Mouse (Mus musculus) liver, embryonic 16.5 days (tissue): Measurements from ENCODE around the gene Cox5b. TPM values are rescaled to one million over a fixed set of nuclear protein-coding genes. Genes with fewer than 3 reads are reported as not detected.

ENCODE experiments used
- ATAC-seq: fragments of 200-750 bp; cut with Nextera tagmentation; 2 replicates; pipeline ENCODE4 v1.8.0; 2017; ENCODE audit warnings: low read depth, mild to moderate bottlenecking, moderate number of reproducible peaks, moderate library complexity
- H3K27ac ChIP-seq: fragments of 300-500 bp; sonication (generic); 2 replicates; pipeline ENCODE4 v1.5.1; 2014; ENCODE audit warnings: mild to moderate bottlenecking, low read length
- H3K27me3 ChIP-seq: fragments of 300-500 bp; sonication (generic); 2 replicates; pipeline ENCODE4 v1.6.1; 2014; ENCODE audit warnings: low read depth, low read length, mixed read lengths; ENCODE audit not compliant: control insufficient read depth, insufficient read depth
- H3K36me3 ChIP-seq: fragments of 300-500 bp; sonication (generic); 2 replicates; pipeline ENCODE4 v1.6.1; 2014; ENCODE audit warnings: mild to moderate bottlenecking; ENCODE audit not compliant: control insufficient read depth, insufficient read depth
- H3K4me1 ChIP-seq: fragments of 300-500 bp; sonication (generic); 2 replicates; pipeline ENCODE4 v1.6.1; 2014; ENCODE audit warnings: low read depth, low read length, mixed read lengths; ENCODE audit not compliant: control insufficient read depth
- H3K4me2 ChIP-seq: fragments of 300-500 bp; sonication (generic); 2 replicates; pipeline ENCODE4 v1.6.1; 2014; ENCODE audit warnings: low read depth, low read length, mixed read lengths
- H3K4me3 ChIP-seq: fragments of 300-500 bp; sonication (generic); 2 replicates; pipeline ENCODE4 v1.5.1; 2014; ENCODE audit warnings: low read depth, mild to moderate bottlenecking, low read length
- H3K9ac ChIP-seq: fragments of 300-500 bp; sonication (generic); 2 replicates; pipeline ENCODE4 v1.6.1; 2014; ENCODE audit warnings: low read depth, low read length
- H3K9me3 ChIP-seq: fragments of 300-500 bp; sonication (generic); replicated peaks from 2 replicates; pipeline ENCODE4 v1.6.1; 2016; ENCODE audit warnings: low read length; ENCODE audit not compliant: control insufficient read depth
- WGBS: fragments of 180-500 bp; shearing (Covaris S2); extraction: QIAGEN DNeasy Blood & Tissue Kit; methylation state at CpG from one replicate; pipeline ENCODE4 v1.1.7; 2014; ENCODE audit not compliant: insufficient replicate concordance; 5-methylcytosine and 5-hydroxymethylcytosine counted together
- polyA plus RNA-seq: library from polyadenylated mRNA; unstranded; fragments of >200 nt; fragmentation: Nextera tagmentation; extraction: Ambion mirVana; gene quantifications from 2 replicates; pipeline ENCODE4 v1.2.1, GENCODE M21; 2015

Cox5b gene
- polyA plus RNA-seq, 1 experiment from 2014 or later: 371 TPM

DNA sequence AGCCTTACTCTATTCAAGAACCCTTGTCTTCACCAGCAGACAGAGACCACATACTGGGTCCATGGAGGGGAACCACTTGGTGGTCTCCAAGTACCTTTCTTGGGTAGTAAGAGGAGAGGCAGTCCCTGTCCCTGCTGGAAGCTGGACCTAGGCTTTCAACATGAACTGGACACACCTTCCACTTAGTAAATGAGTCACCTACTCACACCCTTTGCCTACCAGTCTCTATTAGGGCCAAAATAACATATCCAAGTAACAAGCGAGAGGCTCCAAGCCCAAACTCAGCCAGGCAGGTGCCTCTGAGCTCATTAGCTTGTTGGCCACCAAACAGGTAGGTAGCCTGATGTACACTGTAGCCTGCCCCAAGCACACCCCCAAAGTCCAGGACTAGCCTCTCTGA is 17.4 kb downstream of the Cox5b start:
- H3K27ac ChIP-seq: peak overlapping the region; percentile 69; the same call in 1 of the 2 replicates
- peak overlapping the region; percentile 79 for H3K4me2 ChIP-seq
- no peak for ATAC-seq
- H3K27me3 ChIP-seq: no peaks in the 10 kb centered on the region
- peaks cover 15% of the 10 kb centered on the region for H3K4me1 ChIP-seq
- H3K4me3 ChIP-seq: peak overlapping the region; percentile 82
- peaks cover 14% of the 10 kb centered on the region for H3K36me3 ChIP-seq
- WGBS: 69% methylated on average over 1 of the region's 1 CpGs
- H3K9me3 ChIP-seq: no peaks in the 10 kb centered on the region
- peak overlapping the region; percentile 88 for H3K9ac ChIP-seq

DNA sequence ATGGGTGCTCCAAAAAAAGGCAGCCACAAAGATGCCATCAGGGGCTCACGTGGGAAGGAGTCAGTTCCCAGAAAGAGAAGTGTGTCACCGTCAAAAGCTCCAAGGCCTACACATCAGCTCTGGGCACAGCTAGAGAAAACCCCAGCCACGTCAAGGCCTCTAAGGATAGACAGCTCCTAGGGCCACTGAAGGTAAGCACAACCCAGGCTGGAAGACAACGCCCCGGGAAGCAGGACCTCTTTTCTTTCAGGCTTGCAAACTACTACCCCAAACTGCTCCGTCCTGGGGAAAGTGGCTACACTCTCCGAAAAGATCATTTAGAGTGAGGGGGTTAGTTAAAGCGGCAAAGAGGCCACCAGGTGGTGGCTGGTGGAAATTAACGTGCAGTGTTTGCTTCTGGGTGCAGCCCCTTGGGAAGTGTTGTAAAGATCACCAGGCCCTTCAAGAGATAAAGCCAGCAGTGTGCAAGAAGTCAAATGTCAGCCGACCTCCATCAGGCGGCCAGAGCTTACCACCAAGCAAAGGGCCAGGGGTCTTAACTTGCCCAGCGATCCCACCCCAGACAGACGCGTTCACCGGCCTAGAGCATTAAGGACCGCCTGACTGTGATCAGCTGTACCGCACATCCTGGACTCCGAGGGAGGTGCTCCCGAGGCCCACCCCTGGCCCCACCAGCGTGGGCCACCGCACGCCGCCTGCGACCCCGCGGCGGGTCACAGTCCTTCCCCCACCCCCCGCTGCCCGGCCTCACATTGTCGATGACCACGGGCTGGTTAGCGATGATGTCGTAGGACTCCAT is 18.0 kb downstream of the Cox5b start:
- H3K4me3 ChIP-seq: peak overlapping the region; percentile 82
- peak overlapping the region; percentile 69 for H3K27ac ChIP-seq
- H3K9me3 ChIP-seq: no peaks in the 10 kb centered on the region
- H3K4me2 ChIP-seq: peak overlapping the region; percentile 79
- ATAC-seq: peak; percentile 45
- no peaks in the 10 kb centered on the region for H3K27me3 ChIP-seq
- peaks cover 15% of the 10 kb centered on the region for H3K4me1 ChIP-seq
- WGBS: under 1% methylated on average over 33 of the region's 33 CpGs
- H3K9ac ChIP-seq: peak overlapping the region; percentile 88
- H3K36me3 ChIP-seq: peaks cover 11% of the 10 kb centered on the region

DNA sequence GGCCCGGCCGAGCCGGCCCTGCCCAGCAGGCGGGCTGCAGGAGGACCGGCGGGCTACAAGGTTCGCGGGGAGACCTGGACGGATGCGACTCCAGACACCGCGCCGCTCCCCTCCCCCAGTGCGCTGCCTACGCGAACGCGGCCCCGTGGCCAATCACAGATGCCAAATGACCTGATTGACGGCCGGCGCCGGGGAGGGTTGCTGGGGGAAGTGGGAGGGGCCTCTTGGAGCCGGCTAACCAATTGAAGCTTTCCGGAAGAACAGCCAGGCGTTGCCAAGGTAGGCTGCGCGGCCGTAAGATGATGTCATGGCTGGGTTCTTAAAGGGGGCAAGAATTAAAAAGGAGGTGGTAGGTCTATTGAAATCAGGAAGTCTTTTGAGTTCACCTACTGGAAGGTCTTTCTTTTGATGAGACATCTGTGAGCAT is 18.6 kb downstream of the Cox5b start, which contains the start of gene 4933424G06Rik:
4933424G06Rik (plus strand) TSS at position 296 of the 427 bp plus-strand sequence.
- peak within 1 kb of the TSS; percentile 79 for H3K4me2 ChIP-seq
- no peaks in the 10 kb centered on the region for H3K27me3 ChIP-seq
- peak within 1 kb of the TSS; percentile 82 for H3K4me3 ChIP-seq
- peak within 1 kb of the TSS; percentile 88 for H3K9ac ChIP-seq
- H3K36me3 ChIP-seq: peaks cover 7% of the 10 kb centered on the region
- peaks cover 15% of the 10 kb centered on the region for H3K4me1 ChIP-seq
- ATAC-seq: peak; percentile 98
- no peaks in the 10 kb centered on the region for H3K9me3 ChIP-seq
- H3K27ac ChIP-seq: peak within 1 kb of the TSS; percentile 69
- WGBS: under 1% methylated on average over 29 of the region's 29 CpGs

DNA sequence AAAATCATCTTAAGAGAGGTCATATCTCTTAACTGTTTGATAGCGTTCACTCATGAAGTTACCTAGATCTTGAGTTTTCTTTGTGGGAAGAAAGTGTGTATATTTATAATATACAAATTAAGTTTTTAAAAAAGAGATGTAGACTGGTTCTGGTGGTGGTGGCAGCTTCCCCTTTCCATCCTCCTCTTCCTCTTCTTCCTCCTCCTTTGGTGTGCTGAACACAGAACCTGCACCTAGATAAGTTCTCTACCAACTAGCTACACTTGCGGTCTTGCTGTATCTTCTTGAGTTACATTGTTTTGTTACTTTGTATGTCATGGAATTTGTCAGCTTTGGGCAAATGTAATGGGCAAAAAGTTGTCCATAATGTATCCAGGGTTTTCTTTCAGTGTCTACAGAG is 19.9 kb downstream of the Cox5b start:
- no peak overlapping the region for H3K4me3 ChIP-seq
- no peaks in the 10 kb centered on the region for H3K27me3 ChIP-seq
- 84% methylated on average over 2 of the region's 2 CpGs for WGBS
- peaks cover 6% of the 10 kb centered on the region for H3K36me3 ChIP-seq
- no peak overlapping the region for H3K4me2 ChIP-seq
- peaks cover 15% of the 10 kb centered on the region for H3K4me1 ChIP-seq
- no peaks in the 10 kb centered on the region for H3K9me3 ChIP-seq
- ATAC-seq: no peak
- H3K9ac ChIP-seq: no peak overlapping the region
- no peak overlapping the region for H3K27ac ChIP-seq

DNA sequence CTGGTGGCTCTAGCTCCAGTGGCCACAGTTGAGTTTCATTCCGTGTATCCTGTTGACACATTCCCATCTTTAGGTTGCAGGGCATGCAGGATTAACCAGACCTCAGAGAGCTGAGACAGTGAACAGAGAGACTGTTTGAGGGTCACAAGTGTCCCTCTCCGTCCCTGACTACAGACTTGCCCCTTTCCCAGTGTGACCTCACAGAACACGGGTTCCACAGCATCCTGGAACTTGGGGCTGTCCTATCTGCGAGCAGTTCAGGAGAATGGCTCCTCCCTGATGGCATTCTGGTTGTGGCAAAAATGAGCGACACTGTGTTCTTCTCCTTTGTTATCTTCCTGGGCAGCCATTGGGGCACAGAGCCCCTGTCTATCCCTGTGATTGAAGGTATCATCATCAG is 23.1 kb downstream of the Cox5b start, which contains the start of gene Actr1b:
Actr1b (minus strand) TSS at position 112 of the 400 bp plus-strand sequence.
- Histone ChIP-seq H3K36me3 (no peaks in the 10 kb centered on the region), H3K9me3 (no peaks in the 10 kb centered on the region), H3K4me3 (no peak within 1 kb of the TSS), H3K4me2 (no peak within 1 kb of the TSS), H3K9ac (no peak within 1 kb of the TSS), H3K27me3 (no peaks in the 10 kb centered on the region), H3K27ac (no peak within 1 kb of the TSS), H3K4me1 (peaks cover 2% of the 10 kb centered on the region)
- no peak for ATAC-seq
- WGBS: 61% methylated on average over 5 of the region's 5 CpGs

DNA sequence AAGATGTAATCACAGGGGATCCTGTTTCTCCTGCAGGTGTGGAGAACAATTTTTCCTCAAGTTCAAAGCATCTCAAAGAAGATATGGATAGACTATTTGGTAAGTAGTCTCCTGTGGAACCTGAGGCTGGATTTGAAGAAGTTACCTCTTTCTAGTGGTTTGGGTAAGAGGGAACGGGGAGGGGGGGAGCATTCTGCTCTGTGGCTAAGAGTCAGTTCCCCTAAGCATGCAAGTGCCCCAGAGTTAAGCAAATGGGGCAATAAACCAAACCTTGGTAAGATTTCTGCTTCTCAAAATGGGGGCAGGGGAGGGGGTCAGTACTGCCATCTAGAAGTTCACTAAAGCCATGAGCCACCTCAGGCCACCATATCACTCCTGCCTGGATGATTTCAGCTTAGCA is 27.5 kb downstream of the Cox5b start:
- H3K27me3 ChIP-seq: no peaks in the 10 kb centered on the region
- no peak overlapping the region for H3K9ac ChIP-seq
- WGBS: 20% methylated on average over 1 of the region's 1 CpGs
- ATAC-seq: no peak
- H3K36me3 ChIP-seq: no peaks in the 10 kb centered on the region
- H3K4me2 ChIP-seq: no peak overlapping the region
- no peaks in the 10 kb centered on the region for H3K9me3 ChIP-seq
- H3K27ac ChIP-seq: no peak overlapping the region
- no peaks in the 10 kb centered on the region for H3K4me1 ChIP-seq
- no peak overlapping the region for H3K4me3 ChIP-seq

DNA sequence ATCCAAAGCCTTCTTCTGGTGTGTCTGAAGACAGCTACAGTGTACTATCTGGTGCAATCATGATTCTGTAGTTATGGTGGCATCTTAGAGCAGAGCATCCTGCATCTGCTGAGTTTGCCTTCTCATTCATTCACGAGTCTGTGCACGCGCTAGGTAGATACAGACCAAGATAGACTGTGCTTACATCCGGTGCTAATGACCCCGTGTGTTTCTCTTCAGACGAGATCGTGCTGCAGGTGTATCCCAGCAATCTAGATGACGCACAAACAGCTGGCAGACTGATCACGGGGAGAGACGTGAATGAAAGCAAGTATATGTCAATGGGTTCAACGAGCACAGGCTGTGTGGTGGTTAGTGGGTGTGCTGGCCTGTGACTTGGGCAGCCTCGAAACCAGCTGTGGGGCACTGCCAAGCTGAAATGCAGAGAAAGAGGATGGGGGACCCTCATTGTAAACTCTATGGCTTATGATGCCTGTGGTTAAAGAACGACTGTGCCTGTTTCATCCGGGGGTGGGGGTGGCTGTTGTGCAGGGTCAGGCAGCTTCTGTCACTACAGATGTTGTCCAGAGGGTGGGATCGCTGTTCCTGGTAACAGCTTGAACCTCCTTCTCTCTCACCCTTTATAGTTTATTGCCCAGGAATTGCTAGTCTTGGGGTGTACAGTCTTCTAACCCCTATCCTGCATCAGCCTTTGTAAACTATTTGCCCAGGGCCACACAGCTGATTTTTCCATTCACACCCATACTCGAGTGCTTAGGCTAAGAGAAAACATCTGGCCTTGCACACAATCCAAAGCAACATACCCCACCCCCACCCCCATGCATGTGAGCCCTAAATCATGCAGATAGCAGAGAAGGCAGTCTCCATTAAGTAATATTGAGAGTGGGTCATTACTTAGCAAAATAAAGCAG is 32.2 kb downstream of the Cox5b start:
- Histone ChIP-seq H3K27me3 (no peaks in the 10 kb centered on the region), H3K4me2 (no peak overlapping the region), H3K4me3 (no peak overlapping the region), H3K9me3 (no peaks in the 10 kb centered on the region), H3K4me1 (no peaks in the 10 kb centered on the region), H3K36me3 (no peaks in the 10 kb centered on the region), H3K27ac (no peak overlapping the region), H3K9ac (no peak overlapping the region)
- no peak for ATAC-seq
- 56% methylated on average over 16 of the region's 16 CpGs for whole genome bisulfite sequencing

DNA sequence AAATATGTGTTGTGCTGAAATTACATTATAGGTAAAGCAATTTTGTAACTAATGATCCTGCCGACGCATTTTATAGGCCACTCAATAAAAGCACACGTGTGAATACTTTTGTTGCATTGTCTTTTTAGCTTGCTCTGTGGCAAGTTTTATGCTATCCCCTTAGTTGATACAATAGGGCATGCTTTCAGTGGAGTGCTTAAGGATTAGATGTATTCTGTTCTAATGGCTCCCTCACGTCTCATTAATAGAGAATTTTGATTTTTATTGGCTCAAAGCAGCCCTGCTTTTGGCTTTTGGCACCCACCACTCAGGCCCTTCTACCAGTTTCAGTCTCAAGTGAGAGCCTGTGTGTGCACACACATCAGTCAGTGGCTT is 32.8 kb downstream of the Cox5b start:
- Histone ChIP-seq H3K36me3 (no peaks in the 10 kb centered on the region), H3K27ac (no peak overlapping the region), H3K9me3 (no peaks in the 10 kb centered on the region), H3K4me1 (no peaks in the 10 kb centered on the region), H3K4me3 (no peak overlapping the region), H3K9ac (no peak overlapping the region), H3K27me3 (no peaks in the 10 kb centered on the region), H3K4me2 (no peak overlapping the region)
- WGBS: 78% methylated on average over 4 of the region's 4 CpGs
- ATAC-seq: no peak
